Mouse (Mus musculus) embryonic facial prominence, embryonic 14.5 days (tissue): ENCODE data around the gene Idi1. TPM values are rescaled to one million over a fixed set of nuclear protein-coding genes. Genes with fewer than 3 reads are reported as not detected.

Experiments
- ATAC-seq: fragments of 200-750 bp; cut with Nextera tagmentation; 2 replicates; pipeline ENCODE4 v1.8.0; 2017; ENCODE audit warnings: low read depth, moderate number of reproducible peaks, moderate TSS enrichment
- DNase-seq: peaks from one replicate; pipeline ENCODE4 v3.0.0-alpha.2; 2015; ENCODE audit warnings: low spot score
- H3K27ac ChIP-seq: fragments of 300-500 bp; sonication (generic); replicated peaks from 2 replicates; pipeline ENCODE4 v1.5.1; 2014; ENCODE audit warnings: low read depth, mild to moderate bottlenecking, low read length, moderate library complexity
- H3K27me3 ChIP-seq: fragments of 300-500 bp; sonication (generic); replicated peaks from 2 replicates; pipeline ENCODE4 v1.6.1; 2014; ENCODE audit warnings: low read length; ENCODE audit not compliant: control insufficient read depth, insufficient read depth
- H3K36me3 ChIP-seq: fragments of 300-500 bp; sonication (generic); 2 replicates; pipeline ENCODE4 v1.6.1; 2014; ENCODE audit warnings: low read length, mixed read lengths; ENCODE audit not compliant: control insufficient read depth, insufficient read depth
- H3K4me1 ChIP-seq: fragments of 300-500 bp; sonication (generic); 2 replicates; pipeline ENCODE4 v1.6.1; 2014; ENCODE audit warnings: antibody characterized with exemption, low read length; ENCODE audit not compliant: control insufficient read depth, insufficient read depth
- H3K4me2 ChIP-seq: fragments of 300-500 bp; sonication (generic); 2 replicates; pipeline ENCODE4 v1.6.1; 2014; ENCODE audit warnings: low read depth, mild to moderate bottlenecking, low read length, moderate library complexity, mixed read lengths
- H3K4me3 ChIP-seq: fragments of 300-500 bp; sonication (generic); 2 replicates; pipeline ENCODE4 v1.5.1; 2014; ENCODE audit warnings: low read depth, mild to moderate bottlenecking, low read length
- H3K9ac ChIP-seq: fragments of 300-500 bp; sonication (generic); 2 replicates; pipeline ENCODE4 v1.6.1; 2014; ENCODE audit warnings: low read depth, mild to moderate bottlenecking, low read length, moderate library complexity, mixed read lengths
- H3K9me3 ChIP-seq: fragments of 300-500 bp; sonication (generic); 2 replicates; pipeline ENCODE4 v1.6.1; 2016; ENCODE audit warnings: low read length; ENCODE audit not compliant: control insufficient read depth
- WGBS: fragments of 180-500 bp; shearing (Covaris S2); extraction: QIAGEN DNeasy Blood & Tissue Kit; methylation state at CpG from one replicate; pipeline ENCODE4 v1.1.7; 2014; 5-methylcytosine and 5-hydroxymethylcytosine counted together
- polyA plus RNA-seq: library from polyadenylated mRNA; unstranded; fragments of >200 nt; fragmentation: Nextera tagmentation; extraction: Ambion mirVana; gene quantifications from 2 replicates; pipeline ENCODE4 v1.2.1, GENCODE M21; 2014

The Idi1 gene
- polyA plus RNA-seq, 1 experiment from 2014 or later: 53.8 TPM

- Histone ChIP-seq H3K27ac (no peak overlapping the region), H3K9me3 (no peaks in the 10 kb centered on the region), H3K4me2 (no peak overlapping the region), H3K4me1 (no peaks in the 10 kb centered on the region), H3K9ac (no peak overlapping the region), H3K4me3 (no peak overlapping the region), H3K36me3 (peaks cover 45% of the 10 kb centered on the region), H3K27me3 (no peaks in the 10 kb centered on the region)
- ATAC-seq (no peak), DNase-seq (no peak)
- WGBS: 93% methylated on average over 4 of the region's 4 CpGs
These were observed 31.9 kb upstream of the Idi1 start for GRCm38 (mm10) chr13:8853424-8853823.

GRCm38 (mm10) chr13:8854769-8855168 lies 30.5 kb upstream of the Idi1 start:
- no peak overlapping the region for H3K27ac ChIP-seq
- H3K27me3 ChIP-seq: no peaks in the 10 kb centered on the region
- no peak overlapping the region for H3K9ac ChIP-seq
- peaks cover 44% of the 10 kb centered on the region for H3K36me3 ChIP-seq
- H3K4me1 ChIP-seq: no peaks in the 10 kb centered on the region
- H3K4me2 ChIP-seq: no peak overlapping the region
- 95% methylated on average over 2 of the region's 2 CpGs for WGBS
- H3K4me3 ChIP-seq: no peak overlapping the region
- DNase-seq (no peak), ATAC-seq (no peak)
- no peaks in the 10 kb centered on the region for H3K9me3 ChIP-seq

GRCm38 (mm10) chr13:8858453-8858852 lies 26.8 kb upstream of the Idi1 start:
- Histone ChIP-seq H3K27me3 (no peaks in the 10 kb centered on the region), H3K36me3 (peaks cover 49% of the 10 kb centered on the region), H3K9ac (no peak overlapping the region), H3K4me3 (no peak overlapping the region), H3K4me2 (no peak overlapping the region), H3K9me3 (no peaks in the 10 kb centered on the region), H3K27ac (no peak overlapping the region), H3K4me1 (no peaks in the 10 kb centered on the region)
- 94% methylated on average over 6 of the region's 6 CpGs for WGBS
- DNase-seq: no peak
- no peak for ATAC-seq

- H3K9me3 ChIP-seq: no peaks in the 10 kb centered on the region
- H3K4me3 ChIP-seq: no peak overlapping the region
- H3K9ac ChIP-seq: no peak overlapping the region
- H3K4me1 ChIP-seq: no peaks in the 10 kb centered on the region
- WGBS: 94% methylated on average over 9 of the region's 9 CpGs
- no peaks in the 10 kb centered on the region for H3K27me3 ChIP-seq
- H3K4me2 ChIP-seq: no peak overlapping the region
- H3K36me3 ChIP-seq: peaks cover 33% of the 10 kb centered on the region
- no peak overlapping the region for H3K27ac ChIP-seq
- ATAC-seq (no peak), DNase-seq (no peak)
These were observed 24.4 kb upstream of the Idi1 start for GRCm38 (mm10) chr13:8860861-8861260.

- Histone ChIP-seq H3K27me3 (no peaks in the 10 kb centered on the region), H3K27ac (no peak overlapping the region), H3K9me3 (no peaks in the 10 kb centered on the region), H3K9ac (no peak overlapping the region), H3K4me3 (no peak overlapping the region), H3K36me3 (peaks cover 13% of the 10 kb centered on the region), H3K4me1 (0 out of 2 replicates have a peak, but pooled peaks cover 7% of the 10 kb centered on the region), H3K4me2 (no peak overlapping the region)
- WGBS: 85% methylated on average over 3 of the region's 3 CpGs
- DNase-seq (no peak), ATAC-seq (no peak)
These were observed 20.3 kb upstream of the Idi1 start for GRCm38 (mm10) chr13:8864990-8865389.

GRCm38 (mm10) chr13:8866612-8867011 lies 18.7 kb upstream of the Idi1 start:
- H3K9me3 ChIP-seq: no peaks in the 10 kb centered on the region
- no peak overlapping the region for H3K27ac ChIP-seq
- no peak overlapping the region for H3K4me3 ChIP-seq
- no peak overlapping the region for H3K9ac ChIP-seq
- H3K4me1 ChIP-seq: 0 out of 2 replicates have a peak, but pooled peaks cover 9% of the 10 kb centered on the region
- H3K4me2 ChIP-seq: no peak overlapping the region
- no peaks in the 10 kb centered on the region for H3K27me3 ChIP-seq
- ATAC-seq (no peak), DNase-seq (peak; percentile 10)
- WGBS: 84% methylated on average over 7 of the region's 7 CpGs
- H3K36me3 ChIP-seq: 0 out of 2 replicates have a peak, but pooled peaks cover 4% of the 10 kb centered on the region

GRCm38 (mm10) chr13:8869578-8870157 lies 15.6 kb upstream of the Idi1 start:
- no peak for ATAC-seq
- Histone ChIP-seq H3K36me3 (no peaks in the 10 kb centered on the region), H3K27me3 (no peaks in the 10 kb centered on the region), H3K27ac (no peak overlapping the region), H3K9ac (peak overlapping the region; percentile 88), H3K9me3 (no peaks in the 10 kb centered on the region), H3K4me3 (peak overlapping the region; percentile 88), H3K4me1 (peaks cover 13% of the 10 kb centered on the region; the same call in 1 of the 2 replicates), H3K4me2 (peak overlapping the region; percentile 50)
- WGBS: 75% methylated on average over 5 of the region's 5 CpGs
- DNase-seq: no peak

- no peaks in the 10 kb centered on the region for H3K9me3 ChIP-seq
- 5% methylated on average over 9 of the region's 9 CpGs for WGBS
- H3K4me3 ChIP-seq: peak overlapping the region; percentile 88
- peak overlapping the region; percentile 98 for H3K27ac ChIP-seq
- H3K4me2 ChIP-seq: peak overlapping the region; percentile 50
- H3K9ac ChIP-seq: peak overlapping the region; percentile 88
- peak; percentile 22 for DNase-seq
- no peak for ATAC-seq
- no peaks in the 10 kb centered on the region for H3K27me3 ChIP-seq
- no peaks in the 10 kb centered on the region for H3K36me3 ChIP-seq
- H3K4me1 ChIP-seq: peaks cover 13% of the 10 kb centered on the region; the same call in 1 of the 2 replicates
These were observed 15.2 kb upstream of the Idi1 start for GRCm38 (mm10) chr13:8870160-8870509.
